Mouse (Mus musculus) myocyte (in vitro differentiated cells): Measurements from ENCODE around the gene Enho. TPM values are rescaled to one million over a fixed set of nuclear protein-coding genes. Genes with fewer than 3 reads are reported as not detected.

ENCODE experiments used
- H3K27me3 ChIP-seq: one replicate; pipeline ENCODE4 v1.6.1; 2011; ENCODE audit not compliant: control insufficient read depth, insufficient read depth, insufficient read length
- H3K36me3 ChIP-seq: one replicate; pipeline ENCODE4 v1.6.1; 2011; ENCODE audit not compliant: control insufficient read depth, insufficient read depth
- H3K4me2 ChIP-seq: one replicate; pipeline ENCODE4 v1.6.1; 2011; ENCODE audit warnings: low read depth, control low read depth
- H3K4me3 ChIP-seq: one replicate; pipeline ENCODE4 v1.5.1; 2011; ENCODE audit warnings: mild to moderate bottlenecking, control low read depth, moderate library complexity
- H3K79me2 ChIP-seq: one replicate; pipeline ENCODE4 v1.6.1; 2011; ENCODE audit not compliant: control insufficient read depth, insufficient read depth
- H3ac ChIP-seq: one replicate; pipeline ENCODE4 v1.6.1; 2011; ENCODE audit not compliant: control insufficient read depth, insufficient read length
- CEBPB ChIP-seq: IDR thresholded peaks from 2 replicates; pipeline ENCODE4 v1.6.1; 2011; ENCODE audit warnings: mild to moderate bottlenecking, moderate library complexity; ENCODE audit not compliant: poor library complexity, insufficient read depth, severe bottlenecking
- E2F4 ChIP-seq: IDR thresholded peaks from one replicate; pipeline ENCODE4 v1.6.1; 2011; ENCODE audit warnings: mild to moderate bottlenecking, control low read depth, moderate library complexity; ENCODE audit not compliant: insufficient read depth
- MAX ChIP-seq: IDR thresholded peaks from one replicate; pipeline ENCODE4 v1.6.1; 2011; ENCODE audit warnings: low read depth, mild to moderate bottlenecking, control low read depth
- MYOD1 ChIP-seq, 3 experiments: IDR thresholded peaks; one replicate each; pipeline ENCODE4 v1.6.1; 2011; ENCODE audit warnings: control low read depth in 2 of 3, low read depth in 2 of 3, mild to moderate bottlenecking in 2 of 3, moderate library complexity in 1 of 3; ENCODE audit not compliant: insufficient read length in 2 of 3, control insufficient read depth in 1 of 3
- MYOG ChIP-seq, 3 experiments: IDR thresholded peaks; one replicate each; pipeline ENCODE4 v1.6.1; 2011; ENCODE audit warnings: control low read depth in 2 of 3, low read depth in 2 of 3, mild to moderate bottlenecking in 2 of 3; ENCODE audit not compliant: insufficient read length in 2 of 3, control insufficient read depth in 1 of 3, insufficient read depth in 1 of 3
- POLR2A ChIP-seq: IDR thresholded peaks from one replicate; pipeline ENCODE4 v1.6.1; 2011; ENCODE audit warnings: low read depth, mild to moderate bottlenecking, control low read depth, moderate library complexity; ENCODE audit not compliant: insufficient read length
- POLR2AphosphoS2 ChIP-seq: IDR thresholded peaks from one replicate; pipeline ENCODE4 v1.6.1; 2011; ENCODE audit warnings: low read depth, control low read depth; ENCODE audit not compliant: insufficient read length
- REST ChIP-seq: IDR thresholded peaks from one replicate; pipeline ENCODE4 v1.6.1; 2011; ENCODE audit warnings: mild to moderate bottlenecking, control low read depth, moderate library complexity; ENCODE audit not compliant: insufficient read depth, insufficient read length
- SRF ChIP-seq: IDR thresholded peaks from one replicate; pipeline ENCODE4 v1.6.1; 2011; ENCODE audit warnings: low read depth; ENCODE audit not compliant: control insufficient read depth, insufficient read length
- TCF12 ChIP-seq: IDR thresholded peaks from one replicate; pipeline ENCODE4 v1.6.1; 2011; ENCODE audit warnings: mild to moderate bottlenecking, control low read depth; ENCODE audit not compliant: poor library complexity, insufficient read depth, severe bottlenecking
- TCF3 ChIP-seq: IDR thresholded peaks from one replicate; pipeline ENCODE4 v1.6.1; 2011; ENCODE audit warnings: low read depth, control low read depth; ENCODE audit not compliant: insufficient read length
- USF1 ChIP-seq: IDR thresholded peaks from one replicate; pipeline ENCODE4 v1.6.1; 2011; ENCODE audit warnings: low read depth, mild to moderate bottlenecking, control low read depth, moderate library complexity
- polyA plus RNA-seq: library from polyadenylated mRNA; unstranded; fragments of >200 nt; fragmentation: generic; extraction: Trizol; gene quantifications from one replicate; pipeline ENCODE4 v1.2.1, GENCODE M21; 2012; ENCODE audit warnings: missing spikeins

The Enho gene
- polyA plus RNA-seq, 1 experiment, result 8.2 TPM

DNA sequence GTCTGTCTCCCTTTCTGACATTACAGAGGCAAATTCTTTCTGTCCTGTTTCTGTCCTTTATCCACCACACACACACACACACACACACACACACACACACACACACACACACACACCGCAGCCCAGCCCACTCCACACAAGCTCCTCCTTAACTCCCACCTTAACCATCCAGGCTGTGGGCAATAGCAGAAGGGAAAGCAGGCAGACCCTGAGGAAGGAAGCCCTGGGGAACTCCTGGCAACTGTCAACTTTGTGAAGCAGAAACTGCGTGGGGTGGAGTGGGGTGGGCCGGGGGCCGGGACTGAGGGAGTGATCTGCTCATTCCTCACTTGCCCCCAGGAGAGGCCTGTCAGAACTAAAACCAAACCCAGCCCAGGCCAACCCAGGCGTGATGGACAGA is 31.4 kb upstream of the Enho start:
- Histone ChIP-seq H3K4me3 (no peak overlapping the region), H3K36me3 (no peaks in the 10 kb centered on the region), H3K4me2 (no peak overlapping the region), H3K27me3 (peaks cover 43% of the 10 kb centered on the region), H3K79me2 (no peaks in the 10 kb centered on the region), H3ac (no peak overlapping the region)
- TF ChIP-seq POLR2AphosphoS2 (no peak), TCF3 (no peak), MYOD1 (IDR thresholded peaks at IDR 0.05; ENCODE audit: control insufficient read depth in 1 of 3, insufficient read length in 2 of 3, low read depth in 2 of 3) (no peak), CEBPB (no peak), USF1 (no peak), MAX (no peak), TCF12 (no peak), SRF (no peak), MYOG (IDR thresholded peaks at IDR 0.05; ENCODE audit: control insufficient read depth in 1 of 3, insufficient read depth in 1 of 3, insufficient read length in 2 of 3, low read depth in 2 of 3) (no peak), POLR2A (no peak), REST (no peak)

DNA sequence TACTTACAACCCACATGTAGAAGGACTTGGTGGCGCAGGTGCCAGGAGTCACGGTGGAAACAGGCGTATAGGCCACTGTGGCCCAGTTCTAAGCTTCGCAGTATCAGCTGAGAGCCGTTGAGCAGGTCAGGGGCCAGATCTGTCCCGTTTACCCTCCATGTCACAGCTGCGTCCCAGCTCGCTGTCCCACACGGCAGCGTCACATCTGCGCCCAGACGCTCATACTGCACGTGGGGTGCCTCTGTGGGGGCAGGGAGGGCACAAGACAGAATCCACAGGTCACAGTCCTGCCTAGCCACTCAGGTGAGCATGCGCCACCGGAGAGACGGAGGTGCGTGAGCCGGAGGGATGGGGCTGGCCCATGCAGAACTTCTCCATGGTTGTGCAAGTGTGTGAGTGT is 30.7 kb upstream of the Enho start:
- peaks cover 36% of the 10 kb centered on the region for H3K27me3 ChIP-seq
- H3K4me3 ChIP-seq, result no peak overlapping the region
- H3ac ChIP-seq, result no peak overlapping the region
- no peak overlapping the region for H3K4me2 ChIP-seq
- no peaks in the 10 kb centered on the region for H3K79me2 ChIP-seq
- TF ChIP-seq CEBPB, result no peak
- no peak for TF ChIP-seq USF1
- no peak for TF ChIP-seq TCF3
- TF ChIP-seq POLR2AphosphoS2, result no peak
- no peak for TF ChIP-seq TCF12
- TF ChIP-seq SRF, result no peak
- TF ChIP-seq MAX, result no peak
- TF ChIP-seq REST, result no peak
- no peak for TF ChIP-seq POLR2A
- TF ChIP-seq MYOG (IDR thresholded peaks at IDR 0.05; ENCODE audit: control insufficient read depth in 1 of 3, insufficient read depth in 1 of 3, insufficient read length in 2 of 3, low read depth in 2 of 3), result no peak
- no peak for TF ChIP-seq MYOD1 (IDR thresholded peaks at IDR 0.05; ENCODE audit: control insufficient read depth in 1 of 3, insufficient read length in 2 of 3, low read depth in 2 of 3)
- H3K36me3 ChIP-seq, result no peaks in the 10 kb centered on the region

DNA sequence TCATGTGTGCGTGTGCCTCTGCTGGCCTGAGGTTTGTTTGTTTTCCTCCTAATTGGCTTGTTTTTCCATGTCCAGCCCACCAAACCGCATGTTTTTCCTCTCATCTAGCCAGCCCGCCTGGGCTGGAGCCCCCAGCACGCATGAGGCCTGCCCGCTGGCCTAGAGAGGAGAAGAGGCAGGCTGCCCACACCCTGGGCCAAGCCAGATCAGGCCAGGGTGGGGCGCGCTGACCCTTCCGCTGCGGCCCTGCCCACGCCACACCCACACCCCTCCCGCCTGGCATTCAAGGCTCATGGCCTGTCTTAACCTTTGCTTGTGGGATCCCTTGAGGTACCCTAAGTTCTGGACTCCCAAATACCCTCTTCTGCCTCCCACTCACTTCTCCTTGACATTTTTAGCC is 26.5 kb upstream of the Enho start:
- Histone ChIP-seq H3K4me2 (no peak overlapping the region), H3ac (no peak overlapping the region), H3K4me3 (no peak overlapping the region), H3K27me3 (peaks cover 6% of the 10 kb centered on the region), H3K79me2 (no peaks in the 10 kb centered on the region), H3K36me3 (no peaks in the 10 kb centered on the region)
- TF ChIP-seq POLR2A (no peak), REST (no peak)

DNA sequence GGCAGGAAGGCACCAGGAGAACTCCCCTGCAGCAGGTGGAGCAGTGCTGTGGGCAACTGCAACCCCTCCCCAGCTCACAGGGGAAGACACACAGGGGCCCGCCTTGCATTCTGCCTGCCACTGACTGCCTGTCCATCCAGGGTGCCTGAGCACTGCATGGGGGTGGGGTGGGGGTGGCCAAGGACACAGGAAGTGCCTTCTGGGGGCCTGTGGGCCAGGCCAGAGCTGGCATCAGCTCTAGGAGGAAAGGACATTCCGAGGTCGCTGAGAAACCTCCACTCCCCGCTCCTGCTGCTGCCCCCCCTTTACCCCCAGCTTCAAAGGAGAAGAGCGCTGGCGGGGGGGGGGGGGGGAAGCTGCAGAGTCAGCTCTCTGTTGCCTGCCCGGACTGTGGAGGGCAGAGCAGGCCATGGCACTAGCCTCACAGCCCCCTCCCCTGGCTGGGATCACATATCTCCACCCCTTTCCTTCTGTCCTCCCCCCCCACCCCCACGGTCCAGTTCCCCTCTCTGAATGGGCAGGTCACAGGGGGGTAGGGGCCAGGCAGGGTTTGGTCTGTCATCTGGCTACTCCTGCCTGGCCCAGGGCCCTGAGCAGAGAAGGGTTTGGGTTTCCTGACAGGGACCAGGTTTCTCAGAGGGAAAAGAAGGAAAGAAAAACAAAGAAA is 25.0 kb upstream of the Enho start:
- H3ac ChIP-seq, result no peak overlapping the region
- H3K79me2 ChIP-seq, result no peaks in the 10 kb centered on the region
- no peaks in the 10 kb centered on the region for H3K36me3 ChIP-seq
- H3K4me2 ChIP-seq, result no peak overlapping the region
- TF ChIP-seq USF1, result no peak
- TF ChIP-seq MYOD1 (IDR thresholded peaks at IDR 0.05; ENCODE audit: control insufficient read depth in 1 of 3, insufficient read length in 2 of 3, low read depth in 2 of 3), result peak in 1 of 3 experiments; percentile 30
- no peak for TF ChIP-seq E2F4
- no peak for TF ChIP-seq REST
- H3K27me3 ChIP-seq, result no peaks in the 10 kb centered on the region
- H3K4me3 ChIP-seq, result no peak overlapping the region

DNA sequence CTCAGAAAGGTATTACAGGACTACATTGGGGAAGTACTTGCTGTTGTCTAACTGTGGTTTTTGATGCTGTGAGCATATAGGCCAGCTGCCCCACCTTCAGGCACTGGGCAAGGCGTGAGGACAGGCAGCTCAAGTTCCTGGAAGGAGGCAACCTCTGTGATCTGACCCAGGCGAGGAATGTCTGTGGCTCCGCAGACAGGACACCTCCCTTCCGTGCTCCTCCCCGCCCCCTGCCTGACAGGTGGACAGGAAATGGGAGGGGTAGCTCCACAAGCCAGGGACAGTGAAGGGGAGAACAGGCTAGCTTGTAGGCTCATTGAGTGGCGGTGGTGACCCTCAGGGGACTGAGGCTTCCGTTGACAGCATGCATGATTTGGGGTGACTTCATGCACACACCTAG is 24.4 kb upstream of the Enho start:
- Histone ChIP-seq H3ac (no peak overlapping the region), H3K4me3 (no peak overlapping the region), H3K27me3 (no peaks in the 10 kb centered on the region), H3K79me2 (no peaks in the 10 kb centered on the region), H3K36me3 (no peaks in the 10 kb centered on the region), H3K4me2 (no peak overlapping the region)
- TF ChIP-seq SRF (no peak), MYOG (IDR thresholded peaks at IDR 0.05; ENCODE audit: control insufficient read depth in 1 of 3, insufficient read depth in 1 of 3, insufficient read length in 2 of 3, low read depth in 2 of 3) (peak in 1 of 3 experiments; percentile 74), MYOD1 (IDR thresholded peaks at IDR 0.05; ENCODE audit: control insufficient read depth in 1 of 3, insufficient read length in 2 of 3, low read depth in 2 of 3) (peak in 2 of 3 experiments; percentile 17 to 87)

DNA sequence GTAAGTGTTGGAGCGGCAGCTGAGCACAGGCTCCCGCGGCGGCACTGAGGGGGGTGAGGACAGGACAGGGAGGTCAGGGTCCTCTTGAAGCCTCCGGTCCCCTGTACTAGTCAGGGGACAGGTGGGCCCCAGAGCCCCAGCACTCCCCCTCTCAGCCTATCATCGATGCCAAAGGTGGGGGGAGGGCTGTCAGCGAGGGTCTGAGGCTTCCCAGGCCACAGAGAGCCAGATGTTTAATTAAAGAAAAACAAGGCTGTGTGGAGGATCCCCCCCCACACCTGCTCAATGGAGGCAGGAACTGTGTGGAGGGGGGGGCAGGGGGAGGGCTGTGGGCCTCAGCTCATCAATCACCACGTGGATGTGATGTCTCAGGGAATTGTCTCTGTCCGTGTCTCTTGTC is 23.5 kb upstream of the Enho start:
- Histone ChIP-seq H3K79me2 (no peaks in the 10 kb centered on the region), H3K27me3 (no peaks in the 10 kb centered on the region), H3K36me3 (no peaks in the 10 kb centered on the region), H3K4me2 (no peak overlapping the region), H3ac (no peak overlapping the region), H3K4me3 (no peak overlapping the region)
- TF ChIP-seq CEBPB (no peak), USF1 (no peak), MAX (no peak), SRF (no peak), TCF12 (no peak), POLR2AphosphoS2 (no peak), MYOG (IDR thresholded peaks at IDR 0.05; ENCODE audit: control insufficient read depth in 1 of 3, insufficient read depth in 1 of 3, insufficient read length in 2 of 3, low read depth in 2 of 3) (no peak), REST (no peak), MYOD1 (IDR thresholded peaks at IDR 0.05; ENCODE audit: control insufficient read depth in 1 of 3, insufficient read length in 2 of 3, low read depth in 2 of 3) (no peak), POLR2A (no peak), E2F4 (no peak), TCF3 (no peak)
